Mouse (Mus musculus): ENCODE data around the gene Rsrc1. TPM values are rescaled to one million over a fixed set of nuclear protein-coding genes. Genes with fewer than 3 reads are reported as not detected.

The Rsrc1 gene
- total RNA-seq, 2 experiments from 2014 or later, result 41.4 to 53.2 TPM

GRCm38 (mm10) chr3:67358376-67358775 lies 377.2 kb downstream of the Rsrc1 start:
- no peak for ATAC-seq (replicated peaks; ENCODE audit: poor library complexity, severe bottlenecking)

DNA sequence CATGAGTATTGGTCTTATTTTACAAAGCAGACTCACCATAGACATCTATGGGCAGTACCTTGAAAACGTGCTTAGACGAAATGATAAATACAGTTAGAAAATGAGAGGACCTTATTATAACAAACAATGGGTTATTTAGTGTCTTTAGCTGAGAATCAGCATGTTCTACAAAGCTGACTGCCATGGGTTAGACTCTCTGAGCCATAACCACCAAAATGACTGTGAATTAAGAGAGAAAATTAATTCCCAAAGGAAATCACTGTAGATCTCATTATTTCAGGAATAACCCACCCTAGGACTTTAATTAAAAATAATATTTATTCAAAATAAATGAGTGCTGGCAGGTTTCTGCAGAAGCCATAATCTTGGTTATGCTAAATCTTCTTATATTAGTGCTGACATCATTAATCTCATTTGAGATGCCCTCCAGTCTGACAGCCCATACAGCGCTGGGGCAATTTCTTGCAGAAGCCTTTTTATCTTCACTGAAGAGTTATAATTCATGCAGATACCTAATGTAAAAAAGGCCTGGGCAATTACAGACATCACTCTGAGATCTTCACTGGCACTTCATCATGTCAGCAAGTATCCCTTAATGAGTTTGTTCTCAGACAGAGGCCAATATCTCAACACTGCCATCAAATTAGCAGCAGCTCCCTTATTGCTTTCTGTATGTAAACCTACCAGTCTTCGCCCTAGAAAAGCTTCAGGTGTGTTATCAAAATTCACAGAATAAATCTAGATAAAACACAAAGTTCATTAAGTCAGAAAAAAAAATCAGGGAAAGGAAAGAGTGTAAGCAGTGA lies 385.1 kb downstream of the Rsrc1 start:
- no peak for ATAC-seq (replicated peaks; ENCODE audit: poor library complexity, severe bottlenecking)

- ATAC-seq (replicated peaks; ENCODE audit: poor library complexity, severe bottlenecking), result no peak
These were observed 386.3 kb downstream of the Rsrc1 start for GRCm38 (mm10) chr3:67367481-67367880.

- ATAC-seq (replicated peaks; ENCODE audit: poor library complexity, severe bottlenecking), result no peak
These were observed 388.4 kb downstream of the Rsrc1 start for GRCm38 (mm10) chr3:67369407-67370079.

GRCm38 (mm10) chr3:67372194-67372593 lies 391.0 kb downstream of the Rsrc1 start:
- ATAC-seq (replicated peaks; ENCODE audit: poor library complexity, severe bottlenecking), result no peak

GRCm38 (mm10) chr3:67372781-67373180 lies 391.6 kb downstream of the Rsrc1 start:
- no peak for ATAC-seq (replicated peaks; ENCODE audit: poor library complexity, severe bottlenecking)

DNA sequence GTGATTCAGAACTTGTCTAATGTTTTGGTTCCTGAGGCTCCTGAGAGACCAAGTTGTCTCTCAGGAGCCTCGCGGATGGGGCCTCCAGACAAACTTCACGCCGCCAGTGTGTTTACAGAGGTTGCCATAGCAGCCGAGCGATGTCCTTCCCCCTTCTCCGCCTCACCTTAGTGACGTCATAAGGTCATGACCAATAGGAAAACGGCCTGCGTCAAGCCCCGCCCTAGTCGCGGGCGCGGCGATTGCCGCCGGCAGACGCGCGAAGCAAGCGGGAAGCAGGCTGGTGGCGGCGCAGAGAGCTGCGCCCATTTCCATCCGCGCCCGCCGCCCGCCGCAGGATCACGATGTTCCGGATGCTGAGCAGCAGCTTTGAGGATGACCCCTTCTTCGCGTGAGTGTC lies 392.7 kb downstream of the Rsrc1 start, which contains the start of gene Mlf1:
Gene Mlf1, plus strand, starts transcription at position 226 of the 400 bp plus-strand sequence.
- ATAC-seq (replicated peaks; ENCODE audit: poor library complexity, severe bottlenecking), result peak; percentile 100

DNA sequence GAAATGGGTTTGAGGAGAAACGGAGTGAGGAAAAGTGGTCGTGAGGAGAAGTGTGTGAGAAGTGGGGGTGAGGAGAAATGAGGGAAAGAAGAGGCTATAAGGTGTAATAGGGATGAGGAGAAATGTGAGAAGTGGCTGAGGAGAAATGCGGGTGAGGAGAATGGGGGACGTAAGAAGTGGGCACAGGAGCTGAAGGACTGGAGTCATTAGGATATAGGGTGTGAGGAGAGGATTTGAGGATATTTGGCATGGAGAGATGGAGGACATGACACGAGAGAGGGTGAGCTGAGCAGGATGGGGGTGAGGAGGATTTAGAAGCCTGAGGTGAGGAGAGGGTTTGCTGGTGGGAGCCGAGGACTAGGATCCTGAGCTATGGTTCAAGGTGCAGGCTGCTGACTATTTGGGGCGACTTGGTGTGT lies 393.2 kb downstream of the Rsrc1 start:
- ATAC-seq (replicated peaks; ENCODE audit: poor library complexity, severe bottlenecking), result no peak

- no peak for ATAC-seq (replicated peaks; ENCODE audit: poor library complexity, severe bottlenecking)
These were observed 393.9 kb downstream of the Rsrc1 start, which contains the start of gene Gm17402 for GRCm38 (mm10) chr3:67375063-67375462. TSS of gene Gm17402 (minus strand) at chr3:67375163.

GRCm38 (mm10) chr3:67378215-67378614 lies 397.0 kb downstream of the Rsrc1 start:
- no peak for ATAC-seq (replicated peaks; ENCODE audit: poor library complexity, severe bottlenecking)

Other genes with a start within 250 kb of the Rsrc1 start
- gene Shox2, start 381 bp downstream of the Rsrc1 start, total RNA-seq (2014; fragmentation: Nextera tagmentation), result not detected in 2 replicates
- gene Shox2, start 381 bp downstream of the Rsrc1 start, total RNA-seq (2017), result not detected in 2 replicates